ENCODE assay signal across 8 mouse cellular contexts in the genomic region with DNA sequence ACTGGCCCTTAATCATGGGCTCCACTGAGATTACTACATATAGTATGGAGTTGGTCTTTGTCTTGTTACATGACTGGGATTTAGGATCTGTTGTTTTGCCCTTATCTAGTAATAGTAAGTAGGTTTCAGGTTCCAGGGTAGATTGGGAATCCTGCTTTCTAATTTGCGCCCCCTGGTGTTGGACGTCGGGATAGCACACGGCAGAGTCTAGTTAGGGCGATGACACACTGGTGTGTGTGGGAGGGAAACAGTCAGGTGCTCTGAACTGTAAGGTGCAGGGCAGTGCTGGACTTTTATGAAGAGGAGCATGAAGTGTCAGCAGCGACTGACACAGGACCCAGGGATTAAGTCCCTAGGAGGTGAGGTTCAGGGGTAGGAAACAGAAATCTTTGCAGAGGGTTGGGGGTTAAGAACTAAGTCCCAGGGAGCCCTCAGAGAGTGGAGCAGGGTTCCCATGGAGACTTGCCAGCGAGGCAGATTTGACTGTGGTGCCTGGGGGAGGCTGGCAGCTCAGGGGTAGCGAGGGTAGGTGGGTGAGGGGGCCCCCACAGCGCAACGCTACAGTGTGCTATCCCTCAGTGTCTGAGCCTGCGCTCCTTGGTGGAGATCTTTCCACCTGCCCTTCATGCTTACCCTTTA.
DNase-seq lines count a peak whose midpoint lies in the region; ATAC-seq and TF ChIP-seq lines count a peak whose summit lies in the region.

No protein-coding gene starts in this region.

- no peak for ATAC-seq in kidney, embryonic 14.5 days (ENCODE audit: low FRiP score, low TSS enrichment)
- ATAC-seq in forebrain, embryonic 15.5 days (replicated peaks): peak; percentile 61

- intact Hi-C loops in left cerebral cortex, postnatal 4 days (cut with DNase I): loop anchor here (10.0 kb wide), 2 partner anchors 247 to 593 kb away; no protein-coding TSS in a partner anchor

- no peak overlapping the region for H3K4me3 ChIP-seq in kidney, adult 2 months (ENCODE audit: insufficient read depth, low read depth, low read length)
- H3K4me3 ChIP-seq in kidney, embryonic 14.5 days (ENCODE audit: low read length): no peak overlapping the region
- peak overlapping the region; percentile 18 for H3K4me3 ChIP-seq in forebrain, embryonic 15.5 days

- H3K27me3 ChIP-seq in kidney, adult 2 months (replicated peaks; ENCODE audit: control insufficient read depth, insufficient read depth, low read length): no peaks in the 10 kb centered on the region
- no peaks in the 10 kb centered on the region for H3K27me3 ChIP-seq in kidney, embryonic 14.5 days (ENCODE audit: control insufficient read depth, insufficient read depth, low read length)
- H3K27me3 ChIP-seq in forebrain, embryonic 15.5 days: no peaks in the 10 kb centered on the region

- no peaks in the 10 kb centered on the region for H3K4me1 ChIP-seq in kidney, adult 2 months (ENCODE audit: control insufficient read depth, insufficient read depth, low read length)
- no peaks in the 10 kb centered on the region for H3K4me1 ChIP-seq in kidney, embryonic 14.5 days (ENCODE audit: control insufficient read depth, insufficient read depth, low read length)
- peaks cover 54% of the 10 kb centered on the region for H3K4me1 ChIP-seq in forebrain, embryonic 15.5 days

- 33% methylated on average over 11 of the region's 11 CpGs for WGBS in kidney, adult 2 months
- WGBS in kidney, embryonic 14.5 days: 32% methylated on average over 11 of the region's 11 CpGs
- WGBS in forebrain, embryonic 15.5 days: 15% methylated on average over 11 of the region's 11 CpGs

- no peaks in the 10 kb centered on the region for H3K9me3 ChIP-seq in kidney, embryonic 14.5 days (ENCODE audit: control insufficient read depth, low read length)
- no peaks in the 10 kb centered on the region for H3K9me3 ChIP-seq in forebrain, embryonic 15.5 days

- H3K9ac ChIP-seq in kidney, embryonic 14.5 days (ENCODE audit: low read depth, low read length): no peak overlapping the region
- H3K9ac ChIP-seq in forebrain, embryonic 15.5 days (replicated peaks): no peak overlapping the region; the same call in 1 of the 2 replicates

- no peak overlapping the region for H3K27ac ChIP-seq in kidney, adult 2 months (ENCODE audit: insufficient read depth, low read depth, low read length)
- no peak overlapping the region for H3K27ac ChIP-seq in kidney, embryonic 14.5 days (ENCODE audit: low read depth, low read length)
- H3K27ac ChIP-seq in forebrain, embryonic 15.5 days (replicated peaks): peak overlapping the region; percentile 93

- peak; percentile 51 for DNase-seq in kidney, adult 2 months
- peak; percentile 36 for DNase-seq in cerebellum, adult 11 months
- DNase-seq in hindlimb bud, embryonic 11.5 days (ENCODE audit: extremely low spot score, low read depth, low spot score): peak; percentile 28
- peak; percentile 79 for DNase-seq in left cerebral cortex, postnatal 4 days
- peak; percentile 68 for DNase-seq in neural tube, embryonic 10.5 days (ENCODE audit: extremely low spot score, low spot score)
- peak; percentile 76 for DNase-seq in thymus, postnatal 4 days

- H3K36me3 ChIP-seq in kidney, adult 2 months (ENCODE audit: control insufficient read depth, insufficient read depth, low read length): no peaks in the 10 kb centered on the region
- no peaks in the 10 kb centered on the region for H3K36me3 ChIP-seq in kidney, embryonic 14.5 days (ENCODE audit: control insufficient read depth, insufficient read depth, low read length)
- no peaks in the 10 kb centered on the region for H3K36me3 ChIP-seq in forebrain, embryonic 15.5 days

- no peak overlapping the region for H3K4me2 ChIP-seq in kidney, embryonic 14.5 days (replicated peaks; ENCODE audit: low read depth, low read length)
- H3K4me2 ChIP-seq in forebrain, embryonic 15.5 days (replicated peaks): peak overlapping the region; percentile 35

- TF ChIP-seq CTCF in kidney, adult 2 months (conservative IDR thresholded peaks at IDR 0.05; ENCODE audit: insufficient read depth, insufficient read length, low read depth, low read length): peak; percentile 80

- TF ChIP-seq POLR2A in kidney, adult 2 months (IDR thresholded peaks at IDR 0.05; ENCODE audit: low read depth, low read length): no peak

Comparison
In these comparisons a context has a peak if more than half of its experiments do, and no peak if none do; other contexts are left out.
1. DNase-seq: peak in every context shown above with its lines; median percentile 79 in left cerebral cortex, postnatal 4 days; 76 in thymus, postnatal 4 days; 68 in neural tube, embryonic 10.5 days; 51 in kidney, adult 2 months; 36 in cerebellum, adult 11 months; 28 in hindlimb bud, embryonic 11.5 days.